Mouse (Mus musculus) cerebellum, adult 2 months (tissue): ENCODE data around the gene Ropn1l.

Source experiments
- CTCF ChIP-seq: fragments of 200-500 bp; IDR thresholded peaks from 2 replicates; pipeline ENCODE4 v1.5.1; 2011; ENCODE audit warnings: low read depth, mild to moderate bottlenecking, control low read depth, low read length, moderate library complexity, borderline replicate concordance; ENCODE audit not compliant: insufficient read depth
- POLR2A ChIP-seq: fragments of 200-500 bp; IDR thresholded peaks from 2 replicates; pipeline ENCODE4 v1.6.1; 2011; ENCODE audit warnings: low read length, control low read depth, borderline replicate concordance; ENCODE audit not compliant: insufficient read depth

DNA sequence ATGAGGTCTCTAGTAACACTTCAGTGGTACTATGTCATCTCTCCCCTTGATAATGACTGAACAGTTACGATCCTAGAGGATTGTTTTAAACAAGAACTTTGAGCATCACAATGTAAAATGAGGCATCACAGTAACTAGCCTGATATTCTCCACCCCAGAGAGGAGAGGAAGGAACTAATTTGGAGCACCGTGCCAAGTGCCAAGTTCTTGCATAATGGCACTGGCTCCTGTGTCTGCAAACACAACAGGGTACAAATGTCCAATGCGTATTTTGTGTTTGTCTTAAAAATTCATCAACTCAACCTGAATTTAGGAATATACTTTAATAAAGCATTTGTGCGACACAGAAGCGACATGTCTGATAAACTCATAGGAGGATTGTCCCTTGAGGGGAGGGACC, 2.8 kb upstream of the Ropn1l start:
- TF ChIP-seq CTCF (no peak), POLR2A (no peak)
